Mouse (Mus musculus) embryonic fibroblast, embryonic 13.5 days (primary cell): ENCODE measurements around the gene Tpk1.

ENCODE experiments used
- CTCF ChIP-seq: IDR thresholded peaks from 2 replicates; pipeline ENCODE4 v1.5.1; 2011; ENCODE audit warnings: mild to moderate bottlenecking, control low read depth, low read length, moderate library complexity, borderline replicate concordance; ENCODE audit not compliant: insufficient read depth
- POLR2A ChIP-seq: IDR thresholded peaks from 2 replicates; pipeline ENCODE4 v1.6.1; 2011; ENCODE audit warnings: low read depth, mild to moderate bottlenecking, control low read depth, low read length, moderate library complexity

DNA sequence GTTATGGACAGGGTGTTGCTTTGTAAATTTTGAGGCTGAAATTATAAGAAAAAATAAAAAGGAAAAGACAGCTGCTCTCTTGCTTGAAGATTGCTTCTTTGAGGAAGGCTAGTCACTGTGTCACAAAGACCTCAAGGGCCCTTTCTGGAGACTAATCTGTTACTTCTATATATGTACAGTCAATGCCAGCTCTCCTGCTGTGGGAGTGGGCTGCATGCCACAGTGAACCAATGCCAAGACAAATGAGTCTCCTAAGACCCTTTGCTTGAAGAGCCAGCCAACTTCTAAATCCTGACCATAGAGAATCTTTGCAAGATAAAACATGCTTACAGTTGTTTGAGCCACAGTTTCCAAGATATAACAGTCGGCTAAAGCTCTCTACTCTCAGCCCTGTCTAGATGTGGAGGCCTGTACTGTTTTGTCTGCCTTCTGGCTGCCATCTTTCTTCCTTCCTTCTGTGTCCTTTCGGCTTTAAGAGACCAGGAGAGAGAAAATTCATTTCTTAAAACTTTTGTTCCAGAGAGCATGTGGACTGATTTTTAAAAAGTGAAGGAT is 230.0 kb downstream of the Tpk1 start:
- TF ChIP-seq CTCF: no peak
- TF ChIP-seq POLR2A: no peak
